Mouse (Mus musculus) heart, embryonic 10.5 days (tissue): ENCODE data around the gene Klf17. TPM values are rescaled to one million over a fixed set of nuclear protein-coding genes. Genes with fewer than 3 reads are reported as not detected.
A peak's percentile ranks its signal among the peaks of the same experiment; 100 is the strongest.

Experiments
- DNase-seq: peaks from one replicate; pipeline ENCODE4 v3.0.0-alpha.2; 2017; ENCODE audit warnings: low spot score
- H3K27ac ChIP-seq: fragments of 300-500 bp; sonication (generic); 2 replicates; pipeline ENCODE4 v1.5.1; 2016; ENCODE audit warnings: mild to moderate bottlenecking
- H3K27me3 ChIP-seq: fragments of 300-500 bp; sonication (generic); 2 replicates; pipeline ENCODE4 v1.6.1; 2016; ENCODE audit warnings: mild to moderate bottlenecking; ENCODE audit not compliant: poor library complexity, insufficient read depth, severe bottlenecking
- H3K36me3 ChIP-seq: fragments of 300-500 bp; sonication (generic); 2 replicates; pipeline ENCODE4 v1.6.1; 2016; ENCODE audit warnings: mild to moderate bottlenecking, moderate library complexity
- H3K4me1 ChIP-seq: fragments of 300-500 bp; sonication (generic); 2 replicates; pipeline ENCODE4 v1.6.1; 2016; ENCODE audit warnings: mild to moderate bottlenecking
- H3K4me3 ChIP-seq: fragments of 300-500 bp; sonication (generic); 2 replicates; pipeline ENCODE4 v1.5.1; 2016; ENCODE audit warnings: mild to moderate bottlenecking, moderate library complexity
- H3K9me3 ChIP-seq: fragments of 300-500 bp; sonication (generic); 2 replicates; pipeline ENCODE4 v1.6.1; 2016; ENCODE audit warnings: mild to moderate bottlenecking, moderate library complexity
- WGBS: fragments of 180-500 bp; shearing (Covaris S2); methylation state at CpG from one replicate; pipeline ENCODE4 v1.1.7; 2016; 5-methylcytosine and 5-hydroxymethylcytosine counted together
- polyA plus RNA-seq: library from polyadenylated mRNA; unstranded; fragments of >200 nt; fragmentation: Nextera tagmentation; extraction: Ambion mirVana; gene quantifications from 2 replicates; pipeline ENCODE4 v1.2.1, GENCODE M21; 2016

Klf17 gene
- polyA plus RNA-seq, 1 experiment from 2014 or later: 0.05 TPM

DNA sequence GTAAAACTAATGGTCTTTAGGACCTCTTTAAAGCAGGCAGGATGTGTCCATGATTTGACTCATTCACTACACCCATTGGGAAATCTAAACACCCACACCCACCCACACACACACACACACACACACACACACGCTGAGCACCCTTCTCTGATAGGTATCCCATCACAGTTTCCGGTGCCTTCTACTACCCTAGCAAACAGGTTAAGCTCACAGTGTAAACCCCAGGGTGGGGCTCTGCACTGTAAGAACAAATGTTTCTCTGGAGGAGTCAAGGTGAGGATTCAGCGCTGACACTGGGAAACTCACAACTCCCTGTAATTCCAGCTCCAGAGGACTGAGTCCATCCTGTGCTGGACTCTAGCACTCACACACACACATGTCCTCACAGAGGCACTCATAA is 33.5 kb downstream of the Klf17 start:
- no peak for DNase-seq
- H3K9me3 ChIP-seq: no peaks in the 10 kb centered on the region
- H3K27ac ChIP-seq: no peak overlapping the region
- no peak overlapping the region for H3K4me3 ChIP-seq
- WGBS: 81% methylated on average over 3 of the region's 3 CpGs
- H3K27me3 ChIP-seq: 0 out of 2 replicates have a peak, but pooled peaks cover 8% of the 10 kb centered on the region
- H3K4me1 ChIP-seq: no peaks in the 10 kb centered on the region
- no peaks in the 10 kb centered on the region for H3K36me3 ChIP-seq

DNA sequence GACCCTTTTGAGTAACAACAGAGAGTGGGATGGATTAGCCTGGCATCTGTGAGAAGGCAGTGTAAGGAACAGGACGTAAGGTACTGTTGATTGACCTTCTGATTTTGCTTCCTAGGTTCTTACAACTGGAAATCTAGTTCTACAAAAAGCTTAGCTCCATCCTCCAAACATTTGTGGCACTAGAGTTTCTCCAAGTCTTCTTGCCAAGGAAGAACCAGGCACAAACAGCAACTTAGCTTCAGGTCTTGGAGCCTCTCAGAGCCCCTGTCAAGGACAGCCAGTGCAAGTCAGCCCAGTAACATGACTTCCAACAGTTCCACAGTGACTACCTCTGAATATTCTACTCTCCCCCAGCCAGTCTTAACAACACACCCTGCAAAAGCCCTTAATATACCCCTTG is 41.3 kb downstream of the Klf17 start, which contains the start of gene Gm12845:
TSS of gene Gm12845 (plus strand) at position 301 of the 400 bp plus-strand sequence.
- H3K9me3 ChIP-seq: no peaks in the 10 kb centered on the region
- WGBS: 82% methylated on average over 1 of the region's 1 CpGs
- DNase-seq: peak; percentile 69

DNA sequence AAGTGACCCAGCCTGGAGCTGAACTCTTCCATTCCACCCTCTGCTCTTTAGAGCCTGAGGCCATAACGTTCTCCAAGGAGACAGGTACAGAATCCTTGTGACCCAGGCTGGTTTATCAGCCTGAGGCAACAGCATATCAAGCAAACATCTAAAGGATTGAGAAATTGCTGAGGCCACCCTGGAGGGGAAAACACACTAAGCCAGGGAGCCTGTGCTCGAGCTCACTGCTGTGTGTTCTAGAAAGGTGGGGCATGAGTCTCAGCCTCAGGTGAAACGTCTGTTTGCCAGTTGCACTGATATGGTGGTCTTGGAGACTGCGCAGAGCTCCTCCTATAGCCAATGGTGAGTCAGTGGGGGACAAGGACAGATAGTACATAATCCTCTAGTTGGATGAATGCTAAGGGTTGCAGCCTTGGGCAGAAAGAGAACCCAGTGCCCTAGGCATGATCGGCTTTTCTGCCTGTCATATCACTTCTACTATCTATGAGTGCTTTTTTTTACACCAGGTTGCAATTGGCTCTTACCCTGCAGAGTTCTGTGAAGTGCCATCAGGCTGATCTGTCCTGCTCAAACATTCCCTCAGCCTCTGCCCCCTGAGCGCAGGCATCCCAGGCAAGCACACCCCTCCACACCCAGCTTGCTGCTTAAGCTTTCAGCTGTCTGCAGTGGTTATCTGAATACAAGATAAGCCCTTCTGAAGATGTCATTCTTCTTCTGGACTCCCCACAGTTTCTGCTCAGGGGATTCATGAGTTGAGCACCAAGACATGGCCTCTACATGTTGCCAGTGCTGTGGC is 51.9 kb downstream of the Klf17 start:
- Histone ChIP-seq H3K4me3 (no peak overlapping the region), H3K27ac (no peak overlapping the region), H3K27me3 (no peaks in the 10 kb centered on the region), H3K4me1 (no peaks in the 10 kb centered on the region), H3K36me3 (no peaks in the 10 kb centered on the region), H3K9me3 (no peaks in the 10 kb centered on the region)
- 53% methylated on average over 6 of the region's 6 CpGs for WGBS
- no peak for DNase-seq

More for the DNA sequence above, 41.3 kb downstream of the Klf17 start, which contains the start of gene Gm12845:
- no peak within 1 kb of the TSS for H3K27ac ChIP-seq
- H3K27me3 ChIP-seq: 0 out of 2 replicates have a peak, but pooled peaks cover 10% of the 10 kb centered on the region
- H3K36me3 ChIP-seq: no peaks in the 10 kb centered on the region
- H3K4me3 ChIP-seq: no peak within 1 kb of the TSS
- H3K4me1 ChIP-seq: no peaks in the 10 kb centered on the region

- Histone ChIP-seq H3K4me3 (no peak overlapping the region), H3K27me3 (no peaks in the 10 kb centered on the region), H3K9me3 (no peaks in the 10 kb centered on the region), H3K36me3 (no peaks in the 10 kb centered on the region), H3K4me1 (no peaks in the 10 kb centered on the region), H3K27ac (no peak overlapping the region)
- DNase-seq: no peak
- WGBS: 65% methylated on average over 3 of the region's 3 CpGs
These were observed 53.1 kb downstream of the Klf17 start for GRCm38 (mm10) chr4:117712314-117712713.

GRCm38 (mm10) chr4:117708780-117709550 is 56.5 kb downstream of the Klf17 start:
- no peaks in the 10 kb centered on the region for H3K9me3 ChIP-seq
- WGBS: 60% methylated on average over 3 of the region's 3 CpGs
- H3K27ac ChIP-seq: no peak overlapping the region
- H3K27me3 ChIP-seq: no peaks in the 10 kb centered on the region
- no peak overlapping the region for H3K4me3 ChIP-seq
- no peak for DNase-seq
- no peaks in the 10 kb centered on the region for H3K4me1 ChIP-seq
- H3K36me3 ChIP-seq: no peaks in the 10 kb centered on the region

Other genes with a start within 250 kb of the Klf17 start
- 108 and 118 TPM in 2 replicates for gene Eri3, start 215.3 kb downstream of the Klf17 start, polyA plus RNA-seq
- gene Dmap1, start 83.4 kb downstream of the Klf17 start, polyA plus RNA-seq: 54.6 and 63.6 TPM in 2 replicates
- not detected in 2 replicates for gene Gm12845, start 41.2 kb downstream of the Klf17 start, polyA plus RNA-seq
- 12.5 and 12.8 TPM in 2 replicates for gene Slc6a9, start 68.9 kb upstream of the Klf17 start, polyA plus RNA-seq
- 0.79 and 1.0 TPM in 2 replicates for gene Ccdc24, start 106.9 kb upstream of the Klf17 start, polyA plus RNA-seq
- 14.2 and 17.7 TPM in 2 replicates for gene B4galt2, start 117.8 kb upstream of the Klf17 start, polyA plus RNA-seq
- gene Atp6v0b, start 121.7 kb upstream of the Klf17 start, polyA plus RNA-seq: 208 and 209 TPM in 2 replicates
- 17.5 and 19.6 TPM in 2 replicates for gene Dph2, start 126.4 kb upstream of the Klf17 start, polyA plus RNA-seq
- gene Ipo13, start 149.4 kb upstream of the Klf17 start, polyA plus RNA-seq: 45.9 and 57.1 TPM in 2 replicates
- 0.85 and 1.3 TPM in 2 replicates for gene Artn, start 164.1 kb upstream of the Klf17 start, polyA plus RNA-seq